Mouse (Mus musculus) ES-E14 (cell line): ENCODE data around the gene Spred2.

Source experiments
- HCFC1 ChIP-seq: IDR thresholded peaks from 2 replicates; pipeline ENCODE4 v1.6.1; 2012; ENCODE audit warnings: low read length, inconsistent platforms, borderline replicate concordance; ENCODE audit not compliant: insufficient read depth
- ZNF384 ChIP-seq: IDR thresholded peaks from 2 replicates; pipeline ENCODE4 v1.6.1; 2012; ENCODE audit warnings: low read depth, low read length, inconsistent platforms

DNA sequence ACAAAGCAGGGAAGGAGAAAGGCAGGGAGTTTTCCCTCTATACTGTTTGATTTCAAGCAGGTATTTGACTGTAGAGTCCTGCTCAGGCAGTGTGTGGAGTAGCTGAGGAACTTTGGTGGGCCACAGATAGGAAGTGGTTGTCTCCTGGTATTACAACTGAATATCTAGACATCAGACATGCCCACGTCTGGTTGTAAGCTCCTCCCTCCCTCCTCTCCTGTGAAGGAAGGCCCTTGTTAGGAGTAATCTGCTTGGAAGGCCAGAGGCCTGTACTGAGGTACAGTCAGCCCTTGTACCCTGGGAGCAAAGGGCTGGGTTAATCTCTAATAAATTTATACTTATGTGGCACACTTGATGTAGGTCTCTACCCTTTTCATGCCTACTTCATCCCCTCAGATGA, 69.6 kb downstream of the Spred2 start:
- TF ChIP-seq HCFC1 (no peak), ZNF384 (no peak)
